Mouse (Mus musculus) heart, postnatal 0 days (tissue): ENCODE measurements at regions not wholly inside any gene's neighbourhood (a gene's known extent, or its start where the extent isn't known, plus 50 kb on each side); places are given as distances from the start of the nearest gene placed in this dataset.

Experiments
- CTCF ChIP-seq: IDR thresholded peaks from 2 replicates; pipeline ENCODE4 v1.5.1; 2016; ENCODE audit warnings: antibody characterized with exemption, control low read depth, low read depth
- EP300 ChIP-seq: IDR thresholded peaks from 2 replicates; pipeline ENCODE4 v1.6.1; 2016; ENCODE audit warnings: antibody characterized with exemption, low read depth

GRCm38 (mm10) chr12:9340769-9341168 lies 229.1 kb upstream of the Osr1 start:
- TF ChIP-seq CTCF (no peak), EP300 (no peak)
